Mouse (Mus musculus): ENCODE measurements at regions not wholly inside any gene's neighbourhood (a gene's known extent, or its start where the extent isn't known, plus 50 kb on each side); places are given as distances from the start of the nearest gene placed in this dataset.
A peak's percentile ranks its signal among the peaks of the same experiment; 100 is the strongest.

DNA sequence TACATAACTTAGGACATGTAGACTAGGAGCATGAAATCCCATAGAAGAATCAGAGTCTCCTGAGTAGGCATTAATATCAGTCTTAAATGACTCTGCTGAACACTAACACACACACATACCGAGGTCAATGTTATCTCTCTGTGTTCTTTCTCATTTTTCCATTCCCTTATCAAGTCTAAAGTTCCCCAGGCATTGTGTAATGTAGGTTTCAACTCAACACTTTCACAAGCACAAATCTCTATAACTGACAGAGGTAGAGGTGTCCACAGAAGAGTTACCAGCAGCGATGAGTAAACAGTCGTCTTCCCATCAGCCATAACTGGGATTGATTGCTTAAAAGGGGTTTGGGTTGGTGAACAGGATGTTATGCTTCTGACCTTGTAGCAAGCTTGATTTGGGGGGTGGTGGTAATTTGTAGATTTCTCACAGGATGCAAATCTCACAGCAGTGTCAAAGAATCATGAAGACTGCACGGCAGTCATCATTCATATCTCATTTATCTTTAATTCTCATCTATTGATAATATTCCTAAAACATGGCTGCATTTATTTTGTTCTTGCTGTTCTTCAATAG, 187.4 kb upstream of the Rasa1 start:
- H3K36me3 ChIP-seq (ENCODE audit: control insufficient read depth, insufficient read depth, low read length, poor library complexity, severe bottlenecking) = no peaks in the 10 kb centered on the region
- H3K27me3 ChIP-seq (ENCODE audit: control insufficient read depth, insufficient read depth, low read length, poor library complexity, severe bottlenecking) = no peaks in the 10 kb centered on the region
- no peak for DNase-seq (ENCODE audit: low read depth, low spot score)

DNA sequence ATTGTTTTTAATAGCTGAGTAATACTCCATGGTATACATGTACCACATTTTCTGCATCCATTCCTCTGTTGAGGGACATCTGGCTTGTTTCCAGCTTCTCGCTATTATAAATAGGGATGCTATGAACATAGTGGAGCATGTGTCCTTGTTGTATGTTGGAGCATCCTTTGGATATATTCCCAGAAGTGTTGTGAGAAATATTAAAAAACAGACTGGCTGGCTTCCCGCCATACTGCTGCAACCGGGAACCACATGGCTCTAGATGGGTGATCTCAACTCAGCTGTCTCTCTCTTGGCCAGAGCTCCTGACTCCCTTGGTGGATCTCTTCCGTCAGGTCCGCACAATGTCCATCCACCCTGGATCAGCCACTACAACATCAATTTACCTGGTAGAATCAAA, 182.4 kb upstream of the Rasa1 start:
- H3K36me3 ChIP-seq (ENCODE audit: control insufficient read depth, insufficient read depth, low read length, poor library complexity, severe bottlenecking) = no peaks in the 10 kb centered on the region
- DNase-seq (ENCODE audit: low read depth, low spot score) = no peak
- H3K27me3 ChIP-seq (ENCODE audit: control insufficient read depth, insufficient read depth, low read length, poor library complexity, severe bottlenecking) = no peaks in the 10 kb centered on the region

DNA sequence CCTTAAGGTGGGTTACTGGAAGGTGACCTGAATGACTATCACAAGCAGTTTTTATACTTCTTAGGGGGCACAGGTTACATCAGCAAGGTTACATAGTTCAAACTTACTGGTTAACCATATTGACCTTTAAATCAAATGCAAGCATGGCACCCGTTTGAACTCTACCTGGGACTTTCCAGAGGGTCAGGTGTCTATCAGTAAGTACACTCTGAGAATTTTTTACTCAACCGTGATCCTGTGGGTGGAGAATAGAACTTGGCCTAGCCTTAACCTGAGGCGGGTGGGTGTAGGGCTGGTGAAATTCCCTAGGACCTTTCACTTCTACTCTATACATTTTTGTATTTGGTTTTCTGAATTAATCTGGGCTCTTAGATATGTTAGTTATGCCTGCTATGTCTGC, 170.5 kb upstream of the Rasa1 start:
- Histone ChIP-seq H3K36me3 (ENCODE audit: control insufficient read depth, insufficient read depth, low read length, poor library complexity, severe bottlenecking) (no peaks in the 10 kb centered on the region), H3K27me3 (ENCODE audit: control insufficient read depth, insufficient read depth, low read length, poor library complexity, severe bottlenecking) (no peaks in the 10 kb centered on the region)
- DNase-seq (ENCODE audit: low read depth, low spot score) = peak; percentile 9

- H3K36me3 ChIP-seq (ENCODE audit: control insufficient read depth, insufficient read depth, low read length, poor library complexity, severe bottlenecking) = no peaks in the 10 kb centered on the region
- no peaks in the 10 kb centered on the region for H3K27me3 ChIP-seq (ENCODE audit: control insufficient read depth, insufficient read depth, low read length, poor library complexity, severe bottlenecking)
- no peak for DNase-seq (ENCODE audit: low read depth, low spot score)
Observed at GRCm38 (mm10) chr13:85458611-85459010, 169.7 kb upstream of the Rasa1 start.

DNA sequence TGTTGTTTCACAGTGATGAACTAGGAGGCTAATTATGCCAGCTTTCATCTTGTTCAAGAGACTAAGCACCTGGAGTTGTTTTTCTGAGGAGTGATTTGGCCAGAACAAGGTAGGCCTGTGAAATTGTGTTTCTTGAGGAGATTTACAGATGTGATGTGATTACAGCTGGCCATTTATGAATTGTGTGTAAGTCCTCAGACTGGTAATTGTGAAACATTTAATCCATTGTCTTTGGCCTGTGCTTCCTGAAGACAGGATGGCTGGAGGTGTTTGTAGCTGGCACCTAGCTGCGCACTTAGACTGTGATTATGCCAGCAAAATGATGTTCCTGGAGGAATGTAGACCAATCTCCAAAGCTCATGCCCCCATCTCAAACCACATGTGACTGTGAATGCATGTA, 150.7 kb upstream of the Rasa1 start:
- no peaks in the 10 kb centered on the region for H3K27me3 ChIP-seq (ENCODE audit: control insufficient read depth, insufficient read depth, low read length, poor library complexity, severe bottlenecking)
- no peaks in the 10 kb centered on the region for H3K36me3 ChIP-seq (ENCODE audit: control insufficient read depth, insufficient read depth, low read length, poor library complexity, severe bottlenecking)
- DNase-seq (ENCODE audit: low read depth, low spot score) = no peak

GRCm38 (mm10) chr13:85437875-85438274, 148.9 kb upstream of the Rasa1 start:
- H3K27me3 ChIP-seq (ENCODE audit: control insufficient read depth, insufficient read depth, low read length, poor library complexity, severe bottlenecking) = no peaks in the 10 kb centered on the region
- DNase-seq (ENCODE audit: low read depth, low spot score) = no peak
- no peaks in the 10 kb centered on the region for H3K36me3 ChIP-seq (ENCODE audit: control insufficient read depth, insufficient read depth, low read length, poor library complexity, severe bottlenecking)

DNA sequence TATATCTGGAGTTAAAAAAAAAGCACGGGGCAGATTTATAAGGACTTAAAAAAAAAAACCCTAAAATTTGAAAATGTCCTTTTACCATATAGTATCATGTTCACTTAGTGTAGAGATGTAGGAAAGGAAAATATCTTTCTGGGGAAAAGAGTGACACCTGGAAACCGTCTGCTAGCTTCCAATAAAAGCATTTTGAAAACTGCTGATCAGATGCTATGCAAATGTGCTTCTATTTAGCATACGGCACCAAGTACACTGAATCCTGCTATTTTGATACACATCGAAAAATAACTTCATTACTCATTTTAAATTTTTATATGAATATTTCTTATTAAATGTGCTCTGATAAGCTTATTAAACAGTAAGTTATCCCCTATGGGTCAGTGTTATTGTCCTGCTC, 148.1 kb upstream of the Rasa1 start:
- no peaks in the 10 kb centered on the region for H3K27me3 ChIP-seq (ENCODE audit: control insufficient read depth, insufficient read depth, low read length, poor library complexity, severe bottlenecking)

GRCm38 (mm10) chr13:85436254-85436653, 147.3 kb upstream of the Rasa1 start:
- no peak for DNase-seq (ENCODE audit: low read depth, low spot score)
- Histone ChIP-seq H3K36me3 (ENCODE audit: control insufficient read depth, insufficient read depth, low read length, poor library complexity, severe bottlenecking) (no peaks in the 10 kb centered on the region), H3K27me3 (ENCODE audit: control insufficient read depth, insufficient read depth, low read length, poor library complexity, severe bottlenecking) (no peaks in the 10 kb centered on the region)

More for the DNA sequence above, 148.1 kb upstream of the Rasa1 start:
- DNase-seq (ENCODE audit: low read depth, low spot score) = no peak
- H3K36me3 ChIP-seq (ENCODE audit: control insufficient read depth, insufficient read depth, low read length, poor library complexity, severe bottlenecking) = no peaks in the 10 kb centered on the region

DNA sequence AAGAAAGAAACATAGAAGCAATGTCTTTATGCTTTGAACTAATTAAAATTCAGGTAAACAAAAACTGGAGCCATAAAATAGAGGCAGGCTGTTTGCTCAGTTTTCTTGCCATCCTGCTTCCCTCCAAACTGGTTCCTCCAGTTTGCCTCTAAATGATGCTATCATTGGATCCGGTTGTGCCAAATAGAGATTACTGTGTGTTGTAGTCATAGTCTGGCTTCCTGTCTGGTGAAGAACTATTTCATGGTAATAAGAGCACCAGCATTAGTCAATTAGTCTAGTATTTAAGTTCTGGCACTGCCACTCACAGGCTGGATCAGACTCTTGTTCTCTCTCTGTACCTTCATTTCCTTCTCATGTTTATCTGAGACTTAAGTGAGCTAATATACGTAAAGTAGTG, 141.9 kb upstream of the Rasa1 start:
- DNase-seq (ENCODE audit: low read depth, low spot score) = no peak
- Histone ChIP-seq H3K27me3 (ENCODE audit: control insufficient read depth, insufficient read depth, low read length, poor library complexity, severe bottlenecking) (no peaks in the 10 kb centered on the region), H3K36me3 (ENCODE audit: control insufficient read depth, insufficient read depth, low read length, poor library complexity, severe bottlenecking) (no peaks in the 10 kb centered on the region)

- H3K36me3 ChIP-seq (ENCODE audit: control insufficient read depth, insufficient read depth, low read length, poor library complexity, severe bottlenecking) = no peaks in the 10 kb centered on the region
- DNase-seq (ENCODE audit: low read depth, low spot score) = peak; percentile 54
- H3K27me3 ChIP-seq (ENCODE audit: control insufficient read depth, insufficient read depth, low read length, poor library complexity, severe bottlenecking) = no peaks in the 10 kb centered on the region
Observed at GRCm38 (mm10) chr13:85430040-85430439, 141.1 kb upstream of the Rasa1 start.

- no peaks in the 10 kb centered on the region for H3K27me3 ChIP-seq (ENCODE audit: control insufficient read depth, insufficient read depth, low read length, poor library complexity, severe bottlenecking)
Observed at GRCm38 (mm10) chr13:85418671-85419070, 129.7 kb upstream of the Rasa1 start.

DNA sequence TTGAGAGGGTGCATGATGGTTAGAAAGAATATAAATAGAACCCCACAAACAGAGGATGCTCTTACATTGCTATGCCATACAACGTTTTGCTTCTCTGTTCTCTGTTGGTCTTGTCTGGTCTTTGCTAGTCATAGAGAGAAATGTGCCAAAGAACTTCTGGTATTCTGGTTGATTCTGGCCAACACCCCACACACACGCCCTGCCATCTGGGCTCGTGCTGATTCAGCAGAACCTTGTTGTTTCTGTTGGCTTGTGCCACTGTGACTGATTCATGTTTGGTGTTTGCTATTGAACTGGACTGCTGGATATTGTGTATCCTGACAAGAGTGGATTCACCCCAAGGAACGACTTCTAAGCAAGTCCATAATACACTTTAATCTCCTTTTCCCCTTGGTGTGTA, 126.0 kb upstream of the Rasa1 start:
- no peaks in the 10 kb centered on the region for H3K36me3 ChIP-seq (ENCODE audit: control insufficient read depth, insufficient read depth, low read length, poor library complexity, severe bottlenecking)
- DNase-seq (ENCODE audit: low read depth, low spot score) = no peak
- no peaks in the 10 kb centered on the region for H3K27me3 ChIP-seq (ENCODE audit: control insufficient read depth, insufficient read depth, low read length, poor library complexity, severe bottlenecking)

More at GRCm38 (mm10) chr13:85418671-85419070, 129.7 kb upstream of the Rasa1 start:
- DNase-seq (ENCODE audit: low read depth, low spot score) = no peak
- no peaks in the 10 kb centered on the region for H3K36me3 ChIP-seq (ENCODE audit: control insufficient read depth, insufficient read depth, low read length, poor library complexity, severe bottlenecking)

- Histone ChIP-seq H3K27me3 (ENCODE audit: control insufficient read depth, insufficient read depth, low read length, poor library complexity, severe bottlenecking) (no peaks in the 10 kb centered on the region), H3K36me3 (ENCODE audit: control insufficient read depth, insufficient read depth, low read length, poor library complexity, severe bottlenecking) (no peaks in the 10 kb centered on the region)
- DNase-seq (ENCODE audit: low read depth, low spot score) = no peak
Observed at GRCm38 (mm10) chr13:85411327-85411726, 122.4 kb upstream of the Rasa1 start.

DNA sequence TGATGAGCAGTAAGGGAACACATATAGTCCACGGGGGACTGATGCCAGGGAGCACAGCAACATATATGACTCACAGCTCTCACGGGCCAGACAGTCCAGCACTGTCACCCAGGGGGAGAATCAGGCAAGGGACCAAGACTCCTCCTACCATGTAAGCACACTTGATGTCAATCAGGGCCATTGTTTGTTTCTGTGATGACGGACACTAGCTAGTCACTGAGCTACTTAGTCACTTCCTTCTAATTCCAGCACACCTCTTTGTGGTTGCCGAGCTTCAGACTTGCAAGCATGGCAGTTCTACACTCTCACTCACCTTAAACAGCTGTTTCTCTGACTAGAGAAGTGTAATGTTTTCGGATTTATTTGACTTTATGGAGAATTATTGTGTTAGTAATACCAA, 109.9 kb upstream of the Rasa1 start:
- no peak for DNase-seq (ENCODE audit: low read depth, low spot score)
- no peaks in the 10 kb centered on the region for H3K27me3 ChIP-seq (ENCODE audit: control insufficient read depth, insufficient read depth, low read length, poor library complexity, severe bottlenecking)
- no peaks in the 10 kb centered on the region for H3K36me3 ChIP-seq (ENCODE audit: control insufficient read depth, insufficient read depth, low read length, poor library complexity, severe bottlenecking)

DNA sequence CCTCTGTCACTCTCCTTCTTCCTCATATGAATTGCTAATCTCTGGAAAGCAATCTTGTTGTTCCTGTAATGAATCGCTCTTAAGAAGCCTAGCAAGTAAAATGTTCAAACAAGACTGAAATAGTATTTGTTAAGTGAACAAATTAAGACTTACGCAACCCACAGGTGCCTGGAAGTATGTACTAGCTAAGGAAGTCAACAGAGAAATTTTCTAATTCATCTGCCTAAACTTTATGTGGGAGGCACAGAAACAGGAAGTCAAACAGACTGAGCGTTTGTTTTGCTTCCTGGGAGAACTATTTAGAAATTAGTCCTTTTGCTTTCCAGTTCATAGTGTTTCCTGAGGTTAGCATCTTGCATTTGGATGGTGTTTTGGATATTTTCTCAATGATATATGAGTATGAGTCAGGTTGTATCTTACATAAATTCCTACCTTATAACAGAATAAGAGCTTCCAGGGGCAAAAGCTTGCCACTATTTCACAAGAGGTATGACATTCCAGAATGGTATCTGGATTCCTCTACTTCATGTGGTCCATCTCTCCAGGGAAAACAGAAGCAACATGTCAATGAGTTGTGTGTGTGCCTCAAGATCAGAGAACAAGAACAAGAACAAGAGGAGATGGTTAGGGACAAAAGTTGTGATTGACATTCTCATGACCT, 87.5 kb upstream of the Rasa1 start:
- no peaks in the 10 kb centered on the region for H3K36me3 ChIP-seq (ENCODE audit: control insufficient read depth, insufficient read depth, low read length, poor library complexity, severe bottlenecking)
- H3K27me3 ChIP-seq (ENCODE audit: control insufficient read depth, insufficient read depth, low read length, poor library complexity, severe bottlenecking) = no peaks in the 10 kb centered on the region
- DNase-seq (ENCODE audit: low read depth, low spot score) = peak; percentile 5

DNA sequence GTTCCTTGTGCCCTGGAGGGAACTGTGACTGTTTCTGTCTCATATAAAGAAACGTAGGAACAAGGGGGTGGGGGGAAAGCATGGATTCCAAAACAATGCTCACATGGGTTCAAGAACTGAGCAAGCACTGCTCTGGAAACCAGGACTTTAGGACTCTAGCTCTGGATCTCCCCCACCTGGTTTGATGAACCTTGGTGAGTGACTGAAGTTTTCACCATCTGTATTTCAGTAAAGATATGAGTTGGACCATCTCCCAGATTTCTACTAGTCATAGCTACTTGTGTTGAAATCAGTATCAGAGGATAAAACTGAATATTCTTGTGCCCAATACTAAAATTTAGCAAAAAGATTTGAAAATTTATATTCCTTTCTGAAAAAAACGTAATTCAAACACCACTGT, 70.7 kb upstream of the Rasa1 start:
- Histone ChIP-seq H3K27me3 (ENCODE audit: control insufficient read depth, insufficient read depth, low read length, poor library complexity, severe bottlenecking) (no peaks in the 10 kb centered on the region), H3K36me3 (ENCODE audit: control insufficient read depth, insufficient read depth, low read length, poor library complexity, severe bottlenecking) (no peaks in the 10 kb centered on the region)
- no peak for DNase-seq (ENCODE audit: low read depth, low spot score)
